Mouse (Mus musculus): ENCODE measurements at regions not wholly inside any gene's neighbourhood (a gene's known extent, or its start where the extent isn't known, plus 50 kb on each side); places are given as distances from the start of the nearest gene placed in this dataset.

DNA sequence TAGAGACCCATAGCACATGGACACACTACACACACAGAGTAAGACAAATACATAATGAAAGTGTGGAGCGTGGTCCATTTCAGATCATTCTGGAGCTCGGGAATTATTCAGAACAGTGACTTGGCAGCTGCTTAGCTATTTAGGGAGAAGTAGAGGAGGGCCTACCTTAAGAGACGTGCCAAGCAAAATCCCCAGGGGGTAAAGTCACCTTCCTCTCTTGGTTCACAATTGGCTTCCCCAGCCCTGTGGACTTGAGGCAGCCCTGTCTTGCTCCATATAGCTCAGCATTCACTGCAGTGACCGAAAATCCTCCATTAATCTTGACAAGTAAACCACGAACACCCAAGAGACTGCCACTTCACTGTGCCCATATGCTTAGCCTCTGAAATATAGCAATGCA lies 574.8 kb downstream of the 1810013L24Rik start:
- Histone ChIP-seq H3K4me1 (no peaks in the 10 kb centered on the region), H3K9me3 (no peaks in the 10 kb centered on the region), H3K27me3 (no peaks in the 10 kb centered on the region), H3K4me2 (no peak overlapping the region), H3K4me3 (no peak overlapping the region), H3K27ac (no peak overlapping the region), H3K36me3 (no peaks in the 10 kb centered on the region), H3K9ac (no peak overlapping the region)
- no peak for ATAC-seq (ENCODE audit: borderline replicate concordance, extremely low read depth, low FRiP score, low TSS enrichment)
- 71% methylated on average over 5 of the region's 5 CpGs for WGBS

GRCm38 (mm10) chr16:9408196-9408595 lies 578.3 kb downstream of the 1810013L24Rik start:
- Histone ChIP-seq H3K4me2 (no peak overlapping the region), H3K27ac (no peak overlapping the region), H3K4me1 (no peaks in the 10 kb centered on the region), H3K9ac (no peak overlapping the region), H3K9me3 (no peaks in the 10 kb centered on the region), H3K4me3 (no peak overlapping the region), H3K27me3 (no peaks in the 10 kb centered on the region), H3K36me3 (no peaks in the 10 kb centered on the region)
- ATAC-seq (ENCODE audit: borderline replicate concordance, extremely low read depth, low FRiP score, low TSS enrichment), result no peak
- WGBS, result 57% methylated on average over 1 of the region's 1 CpGs

DNA sequence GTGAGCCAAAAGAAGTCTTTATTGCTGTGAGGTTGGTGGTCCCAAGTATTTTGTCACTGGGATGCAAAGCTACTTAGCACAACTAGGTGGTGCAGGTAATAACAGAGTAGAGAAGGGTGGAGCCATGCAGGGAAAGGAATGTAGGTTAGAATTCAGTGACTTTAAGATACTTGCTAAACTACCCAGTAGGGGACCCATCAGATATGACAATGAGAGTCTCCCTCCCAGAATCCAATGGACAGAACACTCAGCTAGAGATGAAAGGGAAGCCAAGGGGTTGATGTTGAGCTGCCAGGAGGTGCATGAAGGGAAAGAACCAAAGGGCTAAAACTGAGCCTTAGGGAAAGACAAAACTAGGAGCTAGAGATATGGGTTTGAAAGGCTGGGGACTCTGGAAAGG lies 564.9 kb downstream of the Grin2a start:
- H3K4me2 ChIP-seq, result no peak overlapping the region
- no peaks in the 10 kb centered on the region for H3K4me1 ChIP-seq
- H3K36me3 ChIP-seq, result no peaks in the 10 kb centered on the region
- no peak overlapping the region for H3K9ac ChIP-seq
- H3K9me3 ChIP-seq, result no peaks in the 10 kb centered on the region
- H3K27ac ChIP-seq, result no peak overlapping the region
- no peaks in the 10 kb centered on the region for H3K27me3 ChIP-seq
- ATAC-seq (ENCODE audit: borderline replicate concordance, extremely low read depth, low FRiP score, low TSS enrichment), result no peak
- H3K4me3 ChIP-seq, result no peak overlapping the region

DNA sequence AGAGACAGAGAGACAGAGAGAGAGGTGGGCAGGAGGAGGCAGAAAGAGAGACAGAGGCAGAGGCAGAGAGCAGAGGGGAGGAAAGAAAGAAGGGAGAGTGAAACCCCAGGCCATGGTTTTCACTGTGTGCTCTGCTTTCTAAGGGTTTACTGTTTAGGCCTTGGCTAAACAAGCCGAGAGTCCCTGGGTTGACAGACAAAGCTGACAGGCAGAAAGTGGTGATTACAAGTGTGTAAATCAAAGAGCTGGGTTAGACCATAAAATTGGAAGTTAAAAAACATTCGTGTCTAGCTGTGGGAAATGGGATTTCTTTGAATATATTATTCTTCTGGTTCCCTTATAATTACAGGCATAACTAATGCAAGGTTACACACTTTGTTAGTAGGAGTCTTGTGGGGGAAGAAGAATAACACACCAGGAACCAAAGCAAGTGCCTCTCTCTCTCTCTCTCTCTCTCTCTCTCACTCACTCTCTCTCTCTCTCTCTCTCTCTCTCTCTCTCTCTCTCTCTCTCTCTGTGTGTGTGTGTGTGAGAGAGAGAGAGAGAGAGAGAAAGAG lies 556.0 kb downstream of the Grin2a start:
- no peaks in the 10 kb centered on the region for H3K4me1 ChIP-seq
- H3K27ac ChIP-seq, result no peak overlapping the region
- ATAC-seq (ENCODE audit: borderline replicate concordance, extremely low read depth, low FRiP score, low TSS enrichment), result no peak
- H3K4me2 ChIP-seq, result no peak overlapping the region
- no peak overlapping the region for H3K4me3 ChIP-seq
- H3K27me3 ChIP-seq, result no peaks in the 10 kb centered on the region
- H3K36me3 ChIP-seq, result no peaks in the 10 kb centered on the region
- no peaks in the 10 kb centered on the region for H3K9me3 ChIP-seq
- H3K9ac ChIP-seq, result no peak overlapping the region
- 40% methylated on average over 2 of the region's 2 CpGs for WGBS

- Histone ChIP-seq H3K4me3 (no peak overlapping the region), H3K27me3 (no peaks in the 10 kb centered on the region), H3K9me3 (no peaks in the 10 kb centered on the region), H3K9ac (no peak overlapping the region), H3K27ac (no peak overlapping the region), H3K4me1 (no peaks in the 10 kb centered on the region), H3K36me3 (no peaks in the 10 kb centered on the region), H3K4me2 (no peak overlapping the region)
- ATAC-seq (ENCODE audit: borderline replicate concordance, extremely low read depth, low FRiP score, low TSS enrichment), result no peak
- WGBS, result 82% methylated on average over 1 of the region's 1 CpGs
Measured at GRCm38 (mm10) chr16:9439891-9440290, 555.5 kb downstream of the Grin2a start.

DNA sequence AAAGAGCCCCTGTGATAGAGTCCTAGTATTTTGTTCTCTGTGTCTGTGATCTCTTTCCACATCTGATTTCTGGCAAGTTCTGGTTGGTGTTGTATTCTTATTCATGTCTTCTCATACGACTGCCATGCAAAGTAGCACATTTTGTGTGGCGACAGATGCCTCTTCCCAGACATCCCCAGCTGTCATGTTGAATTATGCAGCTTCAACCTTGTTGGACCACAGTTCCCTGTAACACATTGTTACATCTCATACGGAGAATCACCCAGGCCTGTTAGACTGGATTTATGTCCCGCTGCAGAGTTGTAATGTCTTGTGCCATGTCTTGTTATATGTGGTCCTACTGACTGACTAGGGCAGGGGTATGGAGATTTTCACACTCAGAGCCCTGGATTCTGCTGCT lies 543.3 kb downstream of the Grin2a start:
- Histone ChIP-seq H3K9me3 (no peaks in the 10 kb centered on the region), H3K36me3 (no peaks in the 10 kb centered on the region), H3K27me3 (no peaks in the 10 kb centered on the region), H3K4me1 (no peaks in the 10 kb centered on the region), H3K4me3 (no peak overlapping the region), H3K27ac (no peak overlapping the region), H3K4me2 (no peak overlapping the region), H3K9ac (no peak overlapping the region)
- 76% methylated on average over 4 of the region's 4 CpGs for WGBS
- no peak for ATAC-seq (ENCODE audit: borderline replicate concordance, extremely low read depth, low FRiP score, low TSS enrichment)

DNA sequence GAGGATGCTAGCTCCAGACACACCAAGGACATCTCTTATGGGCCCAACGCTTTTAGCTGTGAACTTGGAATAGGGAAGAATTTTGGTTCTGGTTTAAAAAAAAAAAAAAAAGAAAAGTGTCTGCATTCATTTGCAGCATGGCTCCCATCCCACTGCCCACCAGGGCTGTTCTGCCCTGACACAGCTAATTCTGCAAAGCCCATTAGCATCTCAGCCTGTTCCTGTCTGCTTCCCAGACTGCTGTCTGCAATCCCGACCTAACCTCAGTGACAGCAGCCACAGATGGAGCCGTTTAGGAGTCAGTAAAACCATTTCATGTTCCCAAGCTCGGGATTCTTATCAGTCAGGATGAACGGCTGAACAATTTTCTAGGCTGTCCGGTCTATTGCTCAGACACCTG lies 537.8 kb downstream of the Grin2a start:
- H3K27ac ChIP-seq, result no peak overlapping the region
- H3K36me3 ChIP-seq, result no peaks in the 10 kb centered on the region
- H3K4me1 ChIP-seq, result no peaks in the 10 kb centered on the region
- ATAC-seq (ENCODE audit: borderline replicate concordance, extremely low read depth, low FRiP score, low TSS enrichment), result no peak
- H3K27me3 ChIP-seq, result no peaks in the 10 kb centered on the region
- H3K4me2 ChIP-seq, result no peak overlapping the region
- no peak overlapping the region for H3K9ac ChIP-seq
- H3K9me3 ChIP-seq, result no peaks in the 10 kb centered on the region
- no peak overlapping the region for H3K4me3 ChIP-seq
- 55% methylated on average over 6 of the region's 6 CpGs for WGBS

DNA sequence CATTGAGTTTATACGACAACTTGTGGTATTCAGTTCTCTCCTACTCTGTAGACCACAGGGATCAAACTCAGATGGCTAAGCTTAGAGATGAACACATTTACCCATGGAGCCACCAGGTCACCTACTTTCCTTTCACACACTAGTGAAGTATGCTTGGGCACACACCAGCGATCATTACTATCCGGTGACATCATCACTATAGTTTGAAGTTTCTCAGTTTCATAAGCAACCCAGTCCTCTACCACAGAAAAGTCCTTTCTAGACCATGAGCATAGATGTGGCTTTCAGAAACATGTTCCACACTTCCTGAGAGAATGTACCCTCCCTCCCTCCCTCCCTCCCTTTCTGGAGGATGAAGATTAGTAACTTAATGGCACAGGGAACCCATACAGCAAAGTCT lies 532.9 kb downstream of the Grin2a start:
- Histone ChIP-seq H3K27ac (no peak overlapping the region), H3K4me3 (no peak overlapping the region), H3K36me3 (no peaks in the 10 kb centered on the region), H3K4me2 (no peak overlapping the region), H3K4me1 (no peaks in the 10 kb centered on the region), H3K9ac (no peak overlapping the region), H3K27me3 (no peaks in the 10 kb centered on the region), H3K9me3 (no peaks in the 10 kb centered on the region)
- ATAC-seq (ENCODE audit: borderline replicate concordance, extremely low read depth, low FRiP score, low TSS enrichment), result no peak
- 74% methylated on average over 3 of the region's 3 CpGs for WGBS

GRCm38 (mm10) chr16:9469394-9469793 lies 526.0 kb downstream of the Grin2a start:
- no peaks in the 10 kb centered on the region for H3K4me1 ChIP-seq
- H3K9ac ChIP-seq, result no peak overlapping the region
- no peak overlapping the region for H3K4me3 ChIP-seq
- WGBS, result 61% methylated on average over 4 of the region's 4 CpGs
- no peak for ATAC-seq (ENCODE audit: borderline replicate concordance, extremely low read depth, low FRiP score, low TSS enrichment)
- no peaks in the 10 kb centered on the region for H3K36me3 ChIP-seq
- no peak overlapping the region for H3K27ac ChIP-seq
- H3K4me2 ChIP-seq, result no peak overlapping the region
- H3K27me3 ChIP-seq, result no peaks in the 10 kb centered on the region
- H3K9me3 ChIP-seq, result no peaks in the 10 kb centered on the region

DNA sequence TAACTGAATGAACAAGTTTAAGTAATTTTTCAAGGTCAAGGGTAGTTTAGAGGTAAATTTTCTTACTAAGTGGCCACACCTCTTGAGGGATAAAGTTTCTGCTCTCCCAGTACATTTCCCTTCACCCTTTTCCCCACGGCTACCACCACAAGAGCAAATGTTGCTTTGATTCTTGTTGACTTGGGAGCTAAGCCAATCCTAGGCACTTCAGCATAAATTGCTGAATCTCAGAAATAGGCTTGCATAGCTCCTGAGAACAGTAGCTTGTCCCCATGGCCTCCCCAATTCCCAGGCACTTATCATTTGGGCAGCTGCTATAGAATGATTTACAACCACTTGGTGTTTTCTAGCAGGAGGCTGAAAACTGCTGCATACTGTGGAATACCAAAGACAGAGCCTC lies 510.1 kb downstream of the Grin2a start:
- Histone ChIP-seq H3K9me3 (no peaks in the 10 kb centered on the region), H3K4me3 (no peak overlapping the region), H3K27me3 (no peaks in the 10 kb centered on the region), H3K36me3 (no peaks in the 10 kb centered on the region), H3K4me1 (no peaks in the 10 kb centered on the region), H3K9ac (no peak overlapping the region), H3K27ac (no peak overlapping the region), H3K4me2 (no peak overlapping the region)
- 39% methylated on average over 1 of the region's 1 CpGs for WGBS
- no peak for ATAC-seq (ENCODE audit: borderline replicate concordance, extremely low read depth, low FRiP score, low TSS enrichment)

GRCm38 (mm10) chr16:9498301-9498700 lies 497.1 kb downstream of the Grin2a start:
- WGBS, result 53% methylated on average over 2 of the region's 2 CpGs

DNA sequence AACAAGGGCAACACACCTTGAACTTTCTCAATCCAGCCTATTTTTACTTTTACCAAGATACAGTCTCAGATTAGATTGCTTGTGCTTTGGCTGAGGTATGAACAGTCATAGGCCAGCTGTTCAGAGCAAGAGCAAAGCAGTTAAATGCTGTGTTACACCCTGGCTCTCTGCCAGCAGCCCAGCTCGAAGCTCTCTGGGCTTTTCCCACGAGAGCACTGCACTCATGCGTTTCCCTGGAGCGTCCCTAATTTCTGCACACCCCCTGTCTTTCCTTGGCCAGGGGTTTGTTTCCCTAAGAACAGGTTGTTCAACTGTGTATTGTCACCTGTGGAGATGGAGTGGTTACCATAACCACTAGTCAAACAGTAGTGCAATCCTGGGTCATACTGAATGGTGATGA lies 493.6 kb downstream of the Grin2a start:
- no peak overlapping the region for H3K4me3 ChIP-seq
- ATAC-seq (ENCODE audit: borderline replicate concordance, extremely low read depth, low FRiP score, low TSS enrichment), result peak; percentile 64; the same call in 1 of the 2 replicates
- H3K9ac ChIP-seq, result no peak overlapping the region
- no peak overlapping the region for H3K27ac ChIP-seq
- no peaks in the 10 kb centered on the region for H3K36me3 ChIP-seq
- H3K9me3 ChIP-seq, result no peaks in the 10 kb centered on the region
- H3K4me2 ChIP-seq, result no peak overlapping the region
- H3K4me1 ChIP-seq, result peaks cover 12% of the 10 kb centered on the region; the same call in 1 of the 2 replicates
- no peaks in the 10 kb centered on the region for H3K27me3 ChIP-seq
- 19% methylated on average over 4 of the region's 4 CpGs for WGBS

More at GRCm38 (mm10) chr16:9498301-9498700, 497.1 kb downstream of the Grin2a start:
- no peaks in the 10 kb centered on the region for H3K36me3 ChIP-seq
- no peaks in the 10 kb centered on the region for H3K27me3 ChIP-seq
- H3K9me3 ChIP-seq, result no peaks in the 10 kb centered on the region
- H3K9ac ChIP-seq, result no peak overlapping the region
- no peak for ATAC-seq (ENCODE audit: borderline replicate concordance, extremely low read depth, low FRiP score, low TSS enrichment)
- no peak overlapping the region for H3K4me3 ChIP-seq
- H3K4me1 ChIP-seq, result peaks cover 12% of the 10 kb centered on the region; the same call in 1 of the 2 replicates
- no peak overlapping the region for H3K27ac ChIP-seq
- no peak overlapping the region for H3K4me2 ChIP-seq

DNA sequence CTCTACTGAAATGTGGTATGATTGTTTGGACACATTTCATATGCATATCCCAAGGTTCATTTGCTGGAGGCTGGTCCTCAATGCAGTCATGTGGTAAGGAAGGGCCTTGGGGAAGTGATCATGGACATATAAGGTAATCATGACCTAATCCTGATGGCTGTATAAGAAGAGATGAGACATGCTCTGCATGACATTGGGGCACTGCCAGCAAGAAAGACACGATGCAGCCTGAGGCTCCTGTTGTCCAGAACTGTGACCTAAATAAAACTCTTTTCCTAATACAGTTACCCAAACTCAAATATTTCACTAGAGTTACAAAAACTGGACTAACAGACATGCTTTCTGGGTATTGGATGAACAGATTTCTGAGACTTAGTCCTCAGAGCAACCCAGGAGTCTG lies 485.7 kb downstream of the Grin2a start:
- no peaks in the 10 kb centered on the region for H3K27me3 ChIP-seq
- 77% methylated on average over 1 of the region's 1 CpGs for WGBS
- H3K9ac ChIP-seq, result no peak overlapping the region
- H3K36me3 ChIP-seq, result no peaks in the 10 kb centered on the region
- ATAC-seq (ENCODE audit: borderline replicate concordance, extremely low read depth, low FRiP score, low TSS enrichment), result no peak
- no peak overlapping the region for H3K4me3 ChIP-seq
- H3K9me3 ChIP-seq, result no peaks in the 10 kb centered on the region
- no peak overlapping the region for H3K27ac ChIP-seq
- H3K4me1 ChIP-seq, result no peaks in the 10 kb centered on the region
- no peak overlapping the region for H3K4me2 ChIP-seq
